Mouse (Mus musculus) 416B (cell line): ENCODE results near the gene Auts2.

Experiments used
- DNase-seq: peaks from one replicate; pipeline ENCODE4 v3.0.0; 2011; ENCODE audit warnings: low read depth

Gene Auts2

DNA sequence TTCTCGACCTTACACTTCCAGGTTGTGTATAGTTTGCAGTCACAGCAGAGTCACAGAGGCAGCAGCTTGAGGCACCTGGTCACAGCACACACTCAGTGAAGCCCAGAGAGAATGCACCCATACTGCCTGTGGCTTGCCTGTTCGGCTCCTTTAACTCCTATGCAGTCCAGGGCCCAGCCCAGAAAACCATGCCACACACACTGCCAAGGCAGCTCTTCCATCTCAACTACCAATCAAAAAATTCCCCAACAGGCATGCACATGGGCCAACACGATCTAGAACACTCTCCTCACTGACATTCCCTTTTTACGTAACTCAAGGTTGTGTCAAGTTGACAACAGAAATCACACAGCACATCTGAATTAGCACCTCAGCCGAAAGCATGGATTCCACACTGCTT lies 374.3 kb downstream of the Auts2 start:
- DNase-seq: no peak

DNA sequence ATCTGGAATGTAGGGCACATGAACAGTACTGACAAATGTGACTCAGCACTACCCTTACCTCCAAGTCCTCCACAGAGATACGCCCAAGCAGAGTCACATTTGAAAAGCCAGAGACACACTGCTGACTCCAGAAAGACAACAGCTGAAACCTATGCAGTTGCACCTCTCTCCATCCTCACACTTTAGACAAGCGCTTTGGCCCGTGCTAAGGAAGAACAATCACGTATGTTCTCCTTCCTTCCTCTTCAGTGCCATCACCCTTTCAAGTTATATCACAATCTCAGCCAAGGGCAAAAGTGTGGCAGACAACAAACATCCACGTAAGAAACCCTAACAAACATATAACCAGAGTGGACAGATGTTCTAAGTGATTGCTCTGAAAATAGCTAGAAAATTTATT lies 374.9 kb downstream of the Auts2 start:
- no peak for DNase-seq

DNA sequence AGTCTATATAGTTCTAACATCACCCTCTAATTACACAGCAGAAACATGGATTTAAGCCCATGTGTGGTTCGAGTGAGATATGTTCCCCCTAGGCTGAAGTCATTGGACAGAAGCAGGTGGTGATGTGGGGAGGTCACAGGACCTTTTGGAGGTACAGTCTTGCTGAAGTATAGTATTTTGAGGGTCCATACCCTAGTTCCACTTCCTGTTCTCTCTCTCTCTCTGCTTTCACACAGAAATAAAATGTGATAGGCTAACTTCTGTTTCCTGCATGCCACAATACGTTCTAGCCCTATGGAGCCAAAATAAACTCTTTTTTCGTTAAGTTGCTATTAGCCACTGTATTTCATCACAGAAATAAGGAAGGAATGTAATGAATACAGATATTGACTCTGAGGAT lies 376.6 kb downstream of the Auts2 start:
- no peak for DNase-seq

DNA sequence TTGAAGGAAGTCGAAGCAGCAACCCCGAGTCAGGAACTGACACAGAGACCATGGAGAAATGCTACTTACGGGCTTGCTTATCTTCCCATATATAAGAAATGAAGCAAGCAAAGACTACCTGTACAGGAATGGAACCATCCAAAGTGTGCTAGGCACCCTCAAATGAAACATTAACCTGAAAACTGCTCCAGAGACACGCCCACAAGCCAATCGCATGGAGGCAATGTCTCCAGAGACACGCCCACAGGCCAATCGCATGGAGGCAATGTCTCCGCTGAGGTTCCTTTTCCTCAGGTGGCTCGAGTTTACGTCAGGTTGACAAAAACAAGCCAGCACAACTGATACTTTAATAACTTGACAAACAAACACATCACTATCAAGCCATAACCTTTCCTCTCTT lies 379.2 kb downstream of the Auts2 start:
- DNase-seq: no peak

DNA sequence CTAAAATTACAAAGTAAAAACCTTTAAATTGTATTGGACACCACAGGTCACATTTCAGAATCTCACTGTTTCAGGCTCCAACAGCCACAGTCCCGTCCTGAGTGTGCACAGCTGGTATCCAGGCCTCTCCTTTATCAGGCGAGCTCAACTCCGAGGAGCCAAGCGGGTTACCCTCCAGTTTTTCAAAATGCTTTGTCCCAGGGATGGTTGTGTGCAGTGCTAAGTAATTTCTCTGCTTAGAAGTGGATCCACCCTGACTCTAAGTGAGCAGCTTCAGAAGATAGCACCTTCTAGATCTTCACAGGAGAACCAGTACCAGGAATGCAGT lies 381.0 kb downstream of the Auts2 start:
- no peak for DNase-seq

DNA sequence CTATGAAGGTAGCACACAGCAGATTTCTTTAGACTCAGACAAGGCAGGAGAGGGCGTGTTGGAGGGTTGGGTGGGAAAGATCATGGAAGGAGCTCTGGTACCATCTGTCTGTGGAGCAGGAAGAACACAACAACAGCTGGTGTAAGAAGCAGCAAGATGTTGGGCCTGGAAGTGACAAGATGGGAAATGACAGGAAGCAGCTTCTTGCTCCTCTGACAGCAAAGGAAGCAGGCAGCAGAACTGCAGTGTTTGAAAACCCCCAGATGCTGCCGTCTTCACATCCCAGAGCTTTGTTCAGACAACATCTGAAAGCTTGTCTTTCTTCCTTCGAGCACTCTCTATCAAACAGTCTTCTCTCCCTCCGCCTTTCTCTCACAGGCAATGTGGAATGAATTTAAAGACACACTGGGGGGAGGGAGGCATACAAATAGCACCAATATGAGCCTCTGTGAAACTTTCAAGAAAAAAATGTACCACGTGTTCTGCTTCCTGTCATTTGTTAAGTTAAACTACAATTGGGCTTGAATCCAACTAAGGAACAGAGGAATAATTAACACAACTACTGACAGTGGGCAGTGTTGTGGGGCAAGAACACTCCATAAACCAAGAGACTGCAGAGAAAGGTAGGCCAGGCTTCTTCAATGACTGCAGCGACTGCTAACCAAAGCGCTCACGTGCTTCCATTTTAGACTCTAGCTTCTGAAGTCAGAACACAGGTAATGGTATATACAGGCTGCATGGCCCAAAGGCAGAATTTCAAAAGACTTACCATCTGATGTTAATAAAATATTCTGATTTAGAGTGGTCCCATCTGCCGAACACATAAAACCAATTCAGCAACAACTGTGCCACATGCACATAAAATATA lies 381.6 kb downstream of the Auts2 start:
- no peak for DNase-seq

DNA sequence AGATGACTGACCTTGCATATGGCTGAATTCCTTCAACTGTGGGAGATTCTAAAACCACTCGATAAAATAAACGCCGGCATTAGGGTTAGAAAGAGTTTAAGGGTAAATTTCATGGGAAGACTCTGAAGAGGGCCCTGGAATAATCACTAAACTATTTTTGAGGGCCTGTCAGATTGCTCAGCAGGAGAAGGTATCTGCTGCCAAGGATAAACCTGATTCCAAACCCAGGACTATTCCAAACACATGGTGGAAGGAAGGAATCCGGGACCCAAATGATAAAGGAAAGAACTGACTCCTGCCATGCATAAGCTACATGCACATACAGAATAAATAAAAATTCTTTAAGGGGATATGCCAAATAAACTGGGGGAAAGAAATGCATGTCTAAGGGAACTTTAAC lies 399.0 kb downstream of the Auts2 start:
- no peak for DNase-seq

DNA sequence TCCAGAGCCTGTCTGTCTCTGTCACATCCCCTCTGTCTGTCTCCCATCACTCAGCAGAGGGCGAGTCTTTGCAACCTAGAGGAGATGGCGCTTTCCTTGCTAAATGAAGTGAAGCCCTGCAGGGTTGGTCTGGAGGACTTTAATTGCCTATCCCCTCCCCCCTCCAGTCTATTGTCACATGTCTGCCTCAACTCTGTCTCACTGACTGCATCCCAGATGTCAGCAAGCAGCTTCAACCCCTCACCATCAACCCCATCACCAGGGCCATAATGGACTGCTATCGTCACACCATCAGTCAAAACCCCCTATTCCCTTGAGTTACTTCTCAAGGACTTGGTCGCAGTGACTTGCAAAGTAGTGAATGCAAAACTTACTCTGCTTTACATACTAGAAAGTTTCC lies 402.3 kb downstream of the Auts2 start:
- no peak for DNase-seq

DNA sequence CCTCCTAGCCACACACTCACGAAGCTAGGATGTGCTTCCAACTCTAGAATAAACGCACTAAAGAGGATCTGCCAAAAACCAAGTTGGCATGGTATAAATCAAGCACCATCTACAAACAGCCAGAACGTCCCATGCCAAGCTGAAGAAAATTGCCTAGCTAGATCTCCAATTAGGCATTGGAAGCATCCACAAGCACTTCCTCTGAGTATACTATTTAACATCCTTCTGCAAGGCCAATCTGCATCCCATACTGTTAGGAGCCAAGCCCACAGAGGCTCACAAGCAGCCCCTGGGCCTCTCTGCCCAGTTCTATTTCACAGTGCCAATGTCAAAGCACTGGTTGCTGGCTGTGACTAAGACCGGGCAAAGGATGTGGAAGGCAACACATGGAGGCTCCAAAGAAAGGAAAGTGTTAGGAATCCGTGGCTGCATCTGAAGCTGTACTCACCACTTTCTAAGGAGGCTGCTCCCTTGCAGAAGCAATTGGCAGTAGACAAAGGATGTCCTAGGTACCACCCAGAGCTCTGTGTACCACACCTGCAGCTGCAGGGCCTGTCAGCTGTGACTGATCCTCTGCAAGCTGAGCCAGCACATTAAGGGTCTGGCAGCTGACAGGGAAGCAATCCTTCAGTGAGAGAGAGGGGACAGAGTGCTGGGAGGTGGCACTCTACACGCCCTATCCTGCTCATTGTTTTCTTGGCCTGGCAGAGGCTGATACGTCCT lies 407.0 kb downstream of the Auts2 start:
- no peak for DNase-seq

DNA sequence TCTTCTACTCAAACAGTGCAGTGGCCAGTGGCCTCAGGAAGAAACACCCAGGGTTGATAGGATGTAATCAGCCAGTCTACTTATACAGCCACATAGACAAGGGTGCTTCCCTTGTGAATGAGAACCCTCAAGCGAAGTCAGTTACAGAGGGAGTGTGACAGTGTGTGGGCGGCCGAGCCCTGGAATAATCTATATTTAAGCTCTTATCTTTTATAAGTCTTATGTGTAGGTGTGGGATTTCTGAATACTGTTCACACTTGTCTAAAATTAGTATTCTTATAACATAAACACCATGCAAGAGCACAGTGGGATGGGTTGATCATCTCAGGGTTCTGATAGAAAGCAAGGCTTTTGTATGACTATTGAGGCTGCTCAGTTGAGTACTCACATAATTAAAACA lies 411.2 kb downstream of the Auts2 start:
- DNase-seq: no peak

DNA sequence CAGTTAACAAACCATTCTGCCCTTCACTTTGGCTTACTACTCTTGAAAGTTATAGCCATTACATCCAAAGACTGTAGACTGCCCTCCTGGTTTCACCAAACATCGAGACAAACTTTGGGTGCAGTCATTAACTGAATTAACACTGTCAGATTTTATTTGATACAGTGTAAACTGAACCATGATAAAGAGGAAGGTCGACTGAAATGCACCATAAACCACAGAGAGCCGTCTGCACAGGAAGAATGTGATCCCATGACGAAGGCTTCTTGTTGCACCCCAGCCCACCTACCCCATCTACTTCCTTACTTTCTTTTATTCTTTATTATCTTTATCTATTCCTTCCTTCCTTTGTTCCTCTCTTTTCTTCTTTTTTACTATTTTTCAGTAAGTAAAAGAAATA lies 412.6 kb downstream of the Auts2 start:
- no peak for DNase-seq

DNA sequence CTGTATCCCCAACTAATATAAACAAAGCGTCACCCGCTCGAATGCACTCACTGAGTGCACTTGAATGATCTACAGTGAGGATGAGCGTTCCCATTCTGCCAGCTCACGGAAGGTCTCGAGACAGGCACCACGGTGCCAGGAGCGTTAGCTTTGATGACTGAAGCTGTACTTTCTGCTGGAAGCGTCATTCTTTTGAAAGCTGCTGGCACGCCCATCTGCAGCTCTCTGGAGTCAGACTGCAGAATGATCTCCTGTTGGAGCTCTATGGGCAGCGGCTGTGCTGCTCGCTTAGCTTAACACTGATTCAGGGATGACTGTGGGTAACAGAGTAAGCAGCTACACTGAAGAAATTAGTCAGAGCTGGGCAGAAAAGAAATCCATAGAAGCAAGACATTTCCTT lies 416.5 kb downstream of the Auts2 start:
- DNase-seq: no peak

DNA sequence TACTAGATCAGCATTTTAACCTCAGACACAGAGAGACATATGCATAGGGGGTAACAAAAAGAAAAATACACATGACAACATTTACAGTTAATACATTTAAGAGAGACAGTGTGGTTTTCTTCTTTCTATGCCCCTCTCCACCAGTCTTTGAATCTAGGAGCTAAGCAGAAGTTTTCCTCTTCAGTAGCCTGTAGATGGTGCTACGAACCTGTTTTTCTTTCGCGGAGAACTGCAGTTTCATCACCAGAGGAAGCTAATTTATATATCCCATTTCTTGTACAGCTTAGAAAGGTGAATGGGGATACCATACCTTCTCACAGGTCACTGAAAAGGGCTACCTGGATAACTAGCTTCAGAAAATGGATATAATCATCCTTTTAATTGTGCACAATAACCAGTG lies 427.5 kb downstream of the Auts2 start:
- DNase-seq: no peak

DNA sequence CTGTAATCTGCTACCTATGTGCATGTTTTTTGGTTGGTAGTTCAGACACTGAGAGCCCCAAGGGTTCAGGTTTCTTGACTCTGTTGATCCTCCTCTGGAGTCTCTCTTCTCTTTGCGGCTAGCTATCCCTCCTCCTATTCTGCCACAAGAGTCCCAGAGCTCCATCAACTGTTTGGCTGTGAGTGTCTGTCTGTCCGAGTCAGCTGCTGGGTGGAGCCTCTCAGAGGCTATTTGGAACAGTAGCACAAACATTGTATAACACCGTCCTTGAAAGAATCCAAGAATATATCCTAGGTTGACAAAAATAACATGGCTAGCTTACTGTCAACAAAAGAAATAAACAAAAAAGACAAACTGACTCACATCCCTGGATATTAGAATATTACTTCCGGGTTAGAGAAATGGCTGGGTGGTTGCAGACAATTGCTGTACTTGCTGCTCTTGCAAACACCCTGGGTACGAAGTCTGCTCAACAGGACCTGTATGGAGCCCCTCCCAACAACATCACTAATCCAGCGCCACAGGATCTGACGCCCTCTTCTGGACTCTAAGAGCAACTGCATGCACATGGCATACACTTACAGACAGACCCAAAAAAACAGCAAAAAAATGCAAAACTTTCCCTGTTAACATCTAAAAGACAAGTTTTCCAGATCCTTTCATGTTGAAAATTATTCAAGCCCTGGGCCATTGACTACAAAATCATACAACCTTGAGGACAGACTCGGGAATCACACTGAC lies 428.4 kb downstream of the Auts2 start:
- DNase-seq: no peak

DNA sequence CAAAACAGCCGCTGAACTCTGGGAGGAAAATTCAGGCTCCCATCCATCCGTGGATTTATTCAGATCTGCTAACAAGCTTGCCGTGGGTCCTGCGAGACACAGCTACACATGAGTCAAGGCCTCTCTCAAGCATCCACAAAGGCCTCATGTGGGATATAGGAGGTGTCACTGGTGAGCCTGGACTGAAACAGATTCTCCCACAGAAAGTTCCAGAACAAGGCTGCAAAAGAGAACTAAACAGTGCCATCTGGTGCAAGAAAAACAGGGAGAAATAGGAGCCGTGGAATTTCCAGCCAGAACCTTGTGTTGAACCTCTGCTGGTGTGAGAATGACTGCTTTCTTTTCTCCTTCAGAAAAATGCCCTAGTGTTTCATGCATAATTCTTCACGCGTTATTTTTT lies 429.7 kb downstream of the Auts2 start:
- DNase-seq: no peak

DNA sequence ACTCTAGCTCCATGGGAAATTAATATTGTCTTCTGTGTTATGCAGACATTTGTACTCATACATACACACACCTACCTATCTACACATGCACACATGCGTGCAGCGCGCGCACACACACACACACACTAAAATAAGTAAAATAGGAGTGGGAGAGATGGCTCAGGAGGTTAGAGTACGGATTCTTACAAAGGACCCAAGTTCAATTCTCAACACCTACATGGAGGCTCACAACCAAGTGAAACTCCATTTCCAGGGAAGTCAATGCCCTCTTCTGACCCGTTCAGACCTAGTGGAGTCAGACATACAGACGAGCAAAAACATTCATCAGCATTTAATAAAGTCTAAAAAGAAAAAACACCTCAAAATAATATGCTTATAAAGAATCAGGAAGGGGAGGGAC lies 430.5 kb downstream of the Auts2 start:
- no peak for DNase-seq

DNA sequence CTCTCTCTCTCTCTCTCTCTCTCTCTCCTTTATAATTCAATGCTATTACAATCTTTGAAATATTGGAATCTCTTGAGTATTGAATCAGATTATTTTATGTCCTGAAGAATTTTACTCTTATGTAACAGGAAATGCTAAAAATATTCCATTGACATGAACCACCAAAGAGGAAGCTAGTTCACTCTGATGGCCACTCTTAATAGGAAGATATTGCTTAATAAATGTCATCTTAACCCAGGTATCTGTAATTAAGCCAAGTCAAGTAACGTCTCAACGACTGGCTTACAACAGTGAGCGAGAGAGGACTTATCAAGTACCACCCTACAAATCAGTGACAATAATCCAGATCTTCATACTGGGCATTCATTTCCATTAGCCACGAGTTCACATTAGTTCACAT lies 440.7 kb downstream of the Auts2 start:
- no peak for DNase-seq

DNA sequence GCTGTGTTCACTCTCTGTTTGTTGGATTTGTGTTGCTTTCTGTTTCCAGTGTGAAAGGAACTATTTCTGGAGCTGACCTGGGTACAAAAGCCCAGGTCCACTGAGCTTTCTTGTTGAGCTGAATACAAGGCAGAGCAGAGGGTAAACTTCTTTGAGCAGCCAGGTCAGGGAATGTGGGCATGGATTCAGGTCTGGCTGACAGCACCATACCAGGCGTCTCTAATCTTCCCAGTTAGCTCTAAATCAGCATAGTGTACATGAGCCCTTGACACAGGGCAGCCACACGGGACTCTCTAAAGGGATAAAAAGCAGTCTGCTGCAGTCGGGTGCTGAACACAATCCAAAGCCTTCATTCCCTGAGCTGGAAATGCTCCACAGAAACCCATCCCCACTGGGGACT lies 444.7 kb downstream of the Auts2 start:
- no peak for DNase-seq

DNA sequence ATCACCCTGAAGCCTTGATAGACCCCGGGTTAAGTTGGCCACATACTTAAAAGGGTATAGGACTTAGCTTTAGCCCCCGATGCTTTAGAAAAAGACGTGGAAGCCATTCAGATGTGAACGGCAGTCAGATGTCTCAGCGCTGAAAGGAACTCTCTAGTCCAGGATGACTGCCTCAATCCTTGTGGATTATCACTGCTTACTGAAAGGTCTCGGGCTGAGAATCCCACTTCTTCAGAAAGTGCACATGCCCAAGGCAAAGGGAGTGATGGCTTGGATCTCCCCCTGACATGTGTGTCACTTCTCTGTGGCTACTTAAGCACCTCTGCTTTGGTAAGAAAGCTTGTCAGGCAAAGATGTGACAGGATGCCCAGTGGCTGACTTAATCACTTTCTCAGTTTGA lies 450.4 kb downstream of the Auts2 start:
- no peak for DNase-seq

DNA sequence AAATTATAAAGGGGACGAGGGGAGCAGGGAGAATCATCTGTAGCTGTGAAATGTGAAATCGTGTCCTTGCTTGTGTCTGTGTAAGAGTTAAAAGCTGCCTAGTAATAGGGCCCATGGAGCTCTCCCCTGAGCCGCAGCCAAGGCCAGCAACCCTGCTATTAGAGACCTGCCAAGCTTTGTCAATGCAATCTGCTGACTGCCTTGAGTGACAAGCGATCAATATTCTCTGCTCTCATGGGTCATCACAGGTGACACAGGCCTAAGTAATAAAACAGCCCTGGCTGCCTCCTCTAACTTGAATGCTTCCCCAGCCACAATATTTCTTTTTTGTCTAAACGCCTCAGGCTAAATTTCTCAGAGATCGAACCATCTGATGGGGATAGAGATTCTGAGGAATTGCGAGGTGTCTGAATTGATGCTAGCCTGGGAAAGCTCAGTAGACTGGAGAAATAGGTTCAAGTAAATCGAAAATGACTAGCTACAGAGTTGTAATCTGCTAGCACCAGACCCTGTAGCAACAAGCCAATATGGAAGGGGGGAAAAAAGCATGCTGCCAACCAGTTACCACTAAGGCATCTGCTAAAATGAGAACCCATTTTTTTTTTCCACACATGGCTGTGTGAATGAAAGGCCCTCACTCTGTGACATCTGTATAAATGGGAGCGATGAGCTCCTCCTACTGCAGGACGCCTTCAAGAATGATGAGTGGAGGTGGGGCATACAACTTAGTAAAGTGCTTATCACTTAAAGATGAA lies 453.5 kb downstream of the Auts2 start:
- DNase-seq: no peak

DNA sequence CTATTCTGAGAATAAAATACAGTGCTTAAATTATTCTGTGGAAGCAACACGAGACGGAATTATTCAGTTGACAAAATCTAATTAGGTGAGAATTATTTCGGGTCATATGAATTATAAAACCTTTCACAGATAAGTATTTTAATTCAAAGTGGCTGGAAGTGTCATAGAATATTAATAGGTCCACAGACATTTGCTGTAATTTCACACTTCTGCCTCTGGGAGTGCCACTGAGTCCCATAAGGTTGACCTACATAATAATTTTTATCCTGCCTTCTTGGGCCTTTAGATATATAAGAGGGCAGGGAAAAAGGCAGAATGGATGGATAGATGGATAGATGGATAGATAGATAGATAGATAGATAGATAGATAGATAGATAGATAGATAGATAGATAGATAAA lies 454.6 kb downstream of the Auts2 start:
- DNase-seq: no peak

DNA sequence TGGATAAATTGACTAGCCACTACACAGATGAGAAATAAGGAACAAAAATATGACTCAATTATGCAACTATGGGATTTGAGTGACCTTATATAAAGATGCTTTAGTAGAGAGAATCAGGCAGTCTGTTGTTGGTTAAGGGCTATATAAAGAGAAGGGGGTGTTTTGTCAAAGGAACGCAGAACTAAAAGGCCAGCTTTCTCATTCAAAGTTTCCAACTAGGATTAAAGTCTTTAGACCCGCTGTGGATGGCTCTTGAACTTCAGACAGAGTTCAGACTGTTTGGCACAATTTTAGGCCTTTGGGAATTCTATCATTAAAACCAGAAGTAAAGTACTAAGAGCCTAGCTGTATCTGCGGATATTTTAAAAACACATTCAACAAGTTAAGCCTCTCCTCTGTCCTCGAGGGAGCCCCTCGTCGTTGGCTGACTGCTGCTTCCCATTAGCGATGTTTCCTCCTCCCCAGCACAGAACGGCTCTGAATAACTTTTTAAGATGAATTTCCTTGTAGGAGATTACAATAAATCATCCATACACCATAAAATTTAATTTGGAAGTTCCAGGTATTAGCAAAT lies 459.3 kb downstream of the Auts2 start:
- no peak for DNase-seq
